Mouse (Mus musculus) gastrocnemius, postnatal 14 days (tissue): ENCODE results near the gene Ankar. TPM values are rescaled to one million over a fixed set of nuclear protein-coding genes. Genes with fewer than 3 reads are reported as not detected.

Experiments used
- DNase-seq: peaks from one replicate; pipeline ENCODE4 v3.0.0; 2021; ENCODE audit warnings: mixed read lengths
- intact Hi-C: fragments of 180-260 bp; cut with DNase I; formaldehyde crosslinking; loops from one replicate; pipeline ENCODE4 v1.15.1; 2025; ENCODE audit warnings: low total_unique reads
- total RNA-seq, 2 experiments: library from RNA; stranded (reverse); gene quantifications; 2 replicates each; pipeline ENCODE4 v1.2.3; 2021

Ankar gene
- total RNA-seq, 2 experiments from 2014 or later = not detected

- intact Hi-C loops = no loop called here
- DNase-seq = no peak
These were observed 101.0 kb downstream of the Ankar start for GRCm38 (mm10) chr1:72599146-72600101.

DNA sequence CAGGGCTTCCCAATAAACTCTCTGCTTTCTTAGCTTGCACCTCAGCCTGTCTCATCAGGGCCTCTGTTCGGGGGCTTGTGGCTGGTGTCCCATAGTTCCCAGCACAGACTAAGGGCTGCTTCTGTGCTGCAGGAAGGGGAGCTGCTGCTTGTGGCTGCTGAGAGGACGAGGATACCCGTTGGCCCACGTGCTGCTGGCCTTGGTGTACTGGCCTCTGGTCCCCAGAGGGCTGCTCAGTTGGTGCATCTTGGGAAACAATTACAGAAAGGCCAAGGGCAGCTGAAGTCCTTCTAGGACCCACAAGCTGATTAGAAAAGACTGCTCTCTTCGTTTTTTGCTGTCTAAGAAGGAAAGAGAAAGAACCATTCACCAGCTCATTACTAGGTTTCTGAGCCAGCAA lies 104.1 kb downstream of the Ankar start:
- no peak for DNase-seq
- intact Hi-C loops = no loop called here

- no peak for DNase-seq
- intact Hi-C loops = no loop called here
These were observed 104.7 kb downstream of the Ankar start for GRCm38 (mm10) chr1:72595686-72596085.

- intact Hi-C loops = no loop called here
- DNase-seq = peak; percentile 52
These were observed 106.9 kb downstream of the Ankar start for GRCm38 (mm10) chr1:72593340-72593951.

Other genes with a start within 250 kb of the Ankar start
- gene March4, start 163.6 kb downstream of the Ankar start, total RNA-seq = under 1 TPM; 0.04 to 0.16 TPM
- gene Smarcal1, start 117.3 kb downstream of the Ankar start, total RNA-seq = 10 to 100 TPM; 16.7 TPM
- 100 to 1,000 TPM; 731 to 785 TPM for gene Rpl37a, start 10.7 kb upstream of the Ankar start, total RNA-seq
- gene Igfbp2, start 123.9 kb upstream of the Ankar start, total RNA-seq = 1 to 10 TPM; 2.5 to 3.1 TPM
- gene Igfbp5, start 174.3 kb upstream of the Ankar start, total RNA-seq = 100 to 1,000 TPM; 254 to 324 TPM